Mouse (Mus musculus) liver, embryonic 14.5 days (tissue): ENCODE data around the gene Acin1.

Experiments used
- CTCF ChIP-seq: IDR thresholded peaks from 2 replicates; pipeline ENCODE4 v1.5.1; 2016; ENCODE audit warnings: antibody characterized with exemption, low read depth, control low read depth
- EP300 ChIP-seq: IDR thresholded peaks from 2 replicates; pipeline ENCODE4 v1.6.1; 2016; ENCODE audit warnings: antibody characterized with exemption, low read depth

DNA sequence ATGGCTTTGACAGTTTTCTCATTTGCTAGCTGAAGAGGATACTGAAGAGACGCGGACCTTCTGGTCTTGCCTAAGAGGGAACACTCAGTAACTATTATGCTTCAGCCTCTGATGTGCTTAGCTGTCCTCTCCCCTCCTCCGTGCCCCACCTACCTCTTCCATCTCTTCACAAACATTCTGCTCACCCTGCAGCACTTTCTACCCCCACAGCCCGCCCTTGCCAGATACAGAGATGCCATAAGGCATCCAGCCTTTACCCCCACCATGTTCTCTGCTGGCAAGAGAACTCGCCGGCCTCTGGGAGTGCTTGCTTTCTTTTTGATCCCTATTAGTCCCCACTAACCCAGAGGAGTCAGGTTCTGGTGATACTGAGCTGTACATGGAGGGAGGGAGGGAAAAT, 76.1 kb downstream of the Acin1 start:
- TF ChIP-seq CTCF: no peak
- no peak for TF ChIP-seq EP300
